ENCODE assay signal across 14 mouse cellular contexts in genomic region chr11:76272440-76272839, GRCm38 (mm10). TPM values are rescaled to one million over a fixed set of nuclear protein-coding genes. Genes with fewer than 3 reads are reported as not detected.
A peak's percentile ranks its signal among the peaks of the same experiment; 100 is the strongest.
DNase-seq lines count a peak whose midpoint lies in the region; ATAC-seq and TF ChIP-seq lines count a peak whose summit lies in the region.
"Had no signal": no experiment of that assay in that cellular context is flagged by ENCODE, and none has a peak within 500 bp of the region (broad histone marks: within the 10 kb centered on the region; RNA-seq: fewer than 3 reads in every experiment).

No protein-coding gene starts in this region.

- DNase-seq in kidney, adult 2 months = peak; percentile 53
- peak; percentile 38 to 47 for DNase-seq in right cerebral cortex, adult 2 months (ENCODE audit: low spot score in 2 of 2)
- DNase-seq in right cerebral cortex, adult 18-20 months = no peak
- peak; percentile 70 to 73 for DNase-seq in cerebellum, postnatal 10 days
- DNase-seq in right cerebral cortex, postnatal 36 days (ENCODE audit: low spot score in 2 of 2) = no peak
- DNase-seq: spleen, adult 18-20 months had no signal

- H3K4me2 ChIP-seq in kidney, embryonic 15.5 days = no peak overlapping the region
- H3K4me2 ChIP-seq: forebrain, embryonic 15.5 days; heart, embryonic 11.5 days; hindbrain, embryonic 14.5 days; midbrain, embryonic 12.5 days had no signal

- TF ChIP-seq CTCF in kidney, adult 2 months (conservative IDR thresholded peaks at IDR 0.05; ENCODE audit: insufficient read depth, insufficient read length, low read depth, low read length) = peak; percentile 51

- H3K4me1 ChIP-seq in kidney, adult 2 months (ENCODE audit: control insufficient read depth, insufficient read depth, low read length) = no peaks in the 10 kb centered on the region
- no peaks in the 10 kb centered on the region for H3K4me1 ChIP-seq in kidney, embryonic 15.5 days

- no peaks in the 10 kb centered on the region for H3K9me3 ChIP-seq in kidney, embryonic 15.5 days (replicated peaks)
- H3K9me3 ChIP-seq: forebrain, embryonic 15.5 days; midbrain, embryonic 12.5 days had no signal

- no peak overlapping the region for H3K27ac ChIP-seq in kidney, adult 2 months (ENCODE audit: insufficient read depth, low read depth, low read length)
- H3K27ac ChIP-seq in kidney, embryonic 15.5 days = no peak overlapping the region
- H3K27ac ChIP-seq: forebrain, embryonic 15.5 days; hindbrain, embryonic 14.5 days; midbrain, embryonic 12.5 days had no signal

- H3K36me3 ChIP-seq in kidney, adult 2 months (ENCODE audit: control insufficient read depth, insufficient read depth, low read length) = no peaks in the 10 kb centered on the region
- peaks cover 46% of the 10 kb centered on the region for H3K36me3 ChIP-seq in kidney, embryonic 15.5 days

- H3K9ac ChIP-seq in kidney, embryonic 15.5 days = no peak overlapping the region
- H3K9ac ChIP-seq: forebrain, embryonic 15.5 days; hindbrain, embryonic 14.5 days; midbrain, embryonic 12.5 days had no signal

- WGBS in kidney, adult 2 months = 68% methylated on average over 4 of the region's 4 CpGs
- WGBS in kidney, embryonic 15.5 days = 78% methylated on average over 4 of the region's 4 CpGs

- TF ChIP-seq POLR2A in kidney, adult 2 months (IDR thresholded peaks at IDR 0.05; ENCODE audit: low read depth, low read length) = no peak

- H3K27me3 ChIP-seq in kidney, adult 2 months (replicated peaks; ENCODE audit: control insufficient read depth, insufficient read depth, low read length) = no peaks in the 10 kb centered on the region
- H3K27me3 ChIP-seq in kidney, embryonic 15.5 days = no peaks in the 10 kb centered on the region
- H3K27me3 ChIP-seq: forebrain, embryonic 15.5 days had no signal

- no peak overlapping the region for H3K4me3 ChIP-seq in kidney, adult 2 months (ENCODE audit: insufficient read depth, low read depth, low read length)
- no peak overlapping the region for H3K4me3 ChIP-seq in kidney, embryonic 15.5 days (replicated peaks)
- H3K4me3 ChIP-seq: forebrain, embryonic 15.5 days; midbrain, embryonic 12.5 days had no signal

- ATAC-seq in kidney, embryonic 15.5 days (replicated peaks; ENCODE audit: low FRiP score) = no peak
- ATAC-seq in inflammation-experienced regulatory T-cells, adult 6 months = no peak
- ATAC-seq: forebrain, embryonic 15.5 days had no signal

RNA-seq across cellular contexts. Expression of gene Glod4, which starts 28.9 kb away (rescaled TPM):
- 16.2 and 28.0 TPM in 2 replicates for polyA plus RNA-seq in kidney, adult 2 months (2012; rRNA removed)
- 141 and 144 TPM in 2 replicates for polyA plus RNA-seq in kidney, embryonic 15.5 days (2015; fragmentation: Nextera tagmentation; extraction: Ambion mirVana)
- polyA plus RNA-seq in inflammation-experienced regulatory T-cells, adult 6 months (2017; shearing (Covaris generic)) = 100 to 1,000 TPM in 1 of 3 experiments, 10 to 100 TPM in 2; 83.0 to 101 (median 84.6) TPM

RNA-seq across cellular contexts. Expression of gene Mrm3, which starts 28.9 kb away (rescaled TPM):
- polyA plus RNA-seq in kidney, adult 2 months (2012; rRNA removed) = 8.7 and 9.3 TPM in 2 replicates
- polyA plus RNA-seq in kidney, embryonic 15.5 days (2015; fragmentation: Nextera tagmentation; extraction: Ambion mirVana) = 25.7 and 26.3 TPM in 2 replicates
- 10 to 100 TPM in 2 of 3 experiments, 1 to 10 TPM in 1; 9.4 to 14.2 (median 12.9) TPM for polyA plus RNA-seq in inflammation-experienced regulatory T-cells, adult 6 months (2017; shearing (Covaris generic))

RNA-seq across cellular contexts. Expression of gene Gemin4, which starts 55.0 kb away (rescaled TPM):
- polyA plus RNA-seq in kidney, adult 2 months (2012; rRNA removed) = 5.1 TPM in 2 replicates
- 28.3 and 37.7 TPM in 2 replicates for polyA plus RNA-seq in kidney, embryonic 15.5 days (2015; fragmentation: Nextera tagmentation; extraction: Ambion mirVana)
- polyA plus RNA-seq in inflammation-experienced regulatory T-cells, adult 6 months (2017; shearing (Covaris generic)) = 10 to 100 TPM in 2 of 3 experiments, 1 to 10 TPM in 1; 8.3 to 13.4 (median 11.0) TPM

RNA-seq across cellular contexts. Expression of gene Dbil5, which starts 55.0 kb away (rescaled TPM):
- 0.58 and 1.1 TPM in 2 replicates for polyA plus RNA-seq in kidney, adult 2 months (2012; rRNA removed)
- polyA plus RNA-seq in kidney, embryonic 15.5 days (2015; fragmentation: Nextera tagmentation; extraction: Ambion mirVana) = 0.97 and 1.5 TPM in 2 replicates
- 1 to 10 TPM in 1 of 3 experiments, not detected in 2; 1.0 TPM for polyA plus RNA-seq in inflammation-experienced regulatory T-cells, adult 6 months (2017; shearing (Covaris generic))
- polyA plus RNA-seq: forebrain, embryonic 15.5 days; midbrain, embryonic 12.5 days; neural tube, embryonic 14.5 days; thymus, postnatal 0 days had no signal

Comparison
In these comparisons a context has a peak if more than half of its experiments do, and no peak if none do; other contexts are left out.
1. DNase-seq: peak in kidney, adult 2 months (single experiment), right cerebral cortex, adult 2 months (2 of 2) and cerebellum, postnatal 10 days (2 of 2); none in right cerebral cortex, adult 18-20 months (single experiment) and right cerebral cortex, postnatal 36 days (0 of 2).